ENCODE assay signal across 28 mouse cellular contexts in the genomic region with DNA sequence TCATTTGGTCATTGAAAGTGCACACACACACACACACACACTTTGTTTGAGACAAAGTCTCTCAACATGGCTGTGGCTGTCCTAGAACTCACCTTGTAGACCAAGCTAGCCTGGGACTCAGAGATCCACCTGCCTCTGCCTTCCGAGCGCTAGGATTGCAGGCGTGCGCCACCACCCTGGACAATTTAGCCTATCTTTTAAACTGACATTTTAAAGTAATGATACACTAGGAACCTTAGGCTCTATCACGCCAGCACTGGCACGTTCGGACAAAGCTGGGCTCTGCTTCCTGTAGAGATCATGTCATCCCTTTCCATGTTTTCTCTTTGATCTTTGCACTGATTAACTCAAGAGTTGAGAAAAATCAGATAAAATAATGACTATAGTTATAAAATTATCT.
"Had no signal": no experiment of that assay in that cellular context is flagged by ENCODE, and none has a peak within 500 bp of the region (broad histone marks: within the 10 kb centered on the region; RNA-seq: fewer than 3 reads in every experiment).

No protein-coding gene starts in this region.

- ATAC-seq: forebrain, embryonic 13.5 days; forebrain, embryonic 14.5 days; forebrain, embryonic 15.5 days; forebrain, embryonic 16.5 days; forebrain, postnatal 0 days had no signal

- DNase-seq: cerebellum, adult 2 months; cerebellum, adult 8-10 months; cerebellum, adult 9-10 months; cerebellum, adult 9-11 months; cerebellum, postnatal 10 days; cerebellum, postnatal 14 days; cerebellum, postnatal 25 days; cerebellum, postnatal 36 days; embryo, embryonic 11 days; forebrain, postnatal 0 days; gastrocnemius, adult 2 months; gastrocnemius, postnatal 10 days; gastrocnemius, postnatal 14 days; gastrocnemius, postnatal 25 days; gastrocnemius, postnatal 36 days; heart, adult 18-20 months; heart, adult 2 months had no signal

- H3K9ac ChIP-seq: embryonic facial prominence, embryonic 12.5 days; embryonic facial prominence, embryonic 13.5 days; embryonic facial prominence, embryonic 15.5 days; forebrain, embryonic 12.5 days; forebrain, embryonic 13.5 days; forebrain, embryonic 15.5 days; forebrain, postnatal 0 days had no signal

- H3K27ac ChIP-seq: embryonic facial prominence, embryonic 10.5 days; embryonic facial prominence, embryonic 12.5 days; embryonic facial prominence, embryonic 13.5 days; embryonic facial prominence, embryonic 15.5 days; forebrain, embryonic 10.5 days; forebrain, embryonic 12.5 days; forebrain, embryonic 13.5 days; forebrain, embryonic 15.5 days; gastrocnemius, adult 2 months; heart, adult 2 months had no signal

- H3K36me3 ChIP-seq: embryonic facial prominence, embryonic 10.5 days; embryonic facial prominence, embryonic 12.5 days; embryonic facial prominence, embryonic 13.5 days; embryonic facial prominence, embryonic 15.5 days; forebrain, embryonic 10.5 days; forebrain, embryonic 12.5 days; forebrain, embryonic 15.5 days had no signal

- H3K9me3 ChIP-seq: embryonic facial prominence, embryonic 10.5 days; embryonic facial prominence, embryonic 12.5 days; embryonic facial prominence, embryonic 13.5 days; embryonic facial prominence, embryonic 15.5 days; forebrain, embryonic 10.5 days; forebrain, embryonic 12.5 days; forebrain, embryonic 13.5 days; forebrain, embryonic 15.5 days had no signal

- H3K4me2 ChIP-seq: embryonic facial prominence, embryonic 12.5 days; embryonic facial prominence, embryonic 13.5 days; embryonic facial prominence, embryonic 15.5 days; forebrain, embryonic 12.5 days; forebrain, embryonic 13.5 days; forebrain, embryonic 15.5 days had no signal

- H3K27me3 ChIP-seq: embryonic facial prominence, embryonic 12.5 days; embryonic facial prominence, embryonic 13.5 days; embryonic facial prominence, embryonic 15.5 days; forebrain, embryonic 12.5 days; forebrain, embryonic 13.5 days; forebrain, embryonic 15.5 days had no signal

- H3K4me3 ChIP-seq: embryonic facial prominence, embryonic 10.5 days; embryonic facial prominence, embryonic 12.5 days; embryonic facial prominence, embryonic 13.5 days; embryonic facial prominence, embryonic 15.5 days; erythroblast, embryonic 14.5 days; forebrain, embryonic 10.5 days; forebrain, embryonic 12.5 days; forebrain, embryonic 13.5 days; forebrain, embryonic 15.5 days; gastrocnemius, adult 2 months; heart, adult 2 months had no signal
